Mouse (Mus musculus) CD4-positive helper T cell, adult 2 months (primary cell): Measurements from ENCODE around the gene Depdc1b.

Experiments
- DNase-seq: peaks from one replicate; pipeline ENCODE4 v3.0.0-alpha.2; 2012; ENCODE audit warnings: low read depth, missing footprints, low spot score

Gene Depdc1b

GRCm38 (mm10) chr13:108435687-108436086 is 119.6 kb downstream of the Depdc1b start:
- DNase-seq = no peak

- no peak for DNase-seq
Observed at GRCm38 (mm10) chr13:108437424-108437823, 121.3 kb downstream of the Depdc1b start.

- DNase-seq = no peak
Observed at GRCm38 (mm10) chr13:108439012-108439411, 122.9 kb downstream of the Depdc1b start.

- DNase-seq = no peak
Observed at GRCm38 (mm10) chr13:108448348-108448931, 132.3 kb downstream of the Depdc1b start.

GRCm38 (mm10) chr13:108449116-108450097 is 133.3 kb downstream of the Depdc1b start, which contains the start of gene Pde4d:
Pde4d (plus strand) TSS chr13:108449948.
- DNase-seq = no peak

- no peak for DNase-seq
Observed at GRCm38 (mm10) chr13:108451122-108451521, 135.0 kb downstream of the Depdc1b start.

- no peak for DNase-seq
Observed at GRCm38 (mm10) chr13:108453064-108453919, 137.2 kb downstream of the Depdc1b start.
